Mouse (Mus musculus): ENCODE data around the gene Cchcr1. TPM values are rescaled to one million over a fixed set of nuclear protein-coding genes. Genes with fewer than 3 reads are reported as not detected.
"Not testable (repeated sequence)": the region's sequence is repeated elsewhere in the genome, so short reads cannot be mapped to it uniquely, and the experiment has no call there.

Gene Cchcr1
- polyA plus RNA-seq, 1 experiment = 31.8 TPM

DNA sequence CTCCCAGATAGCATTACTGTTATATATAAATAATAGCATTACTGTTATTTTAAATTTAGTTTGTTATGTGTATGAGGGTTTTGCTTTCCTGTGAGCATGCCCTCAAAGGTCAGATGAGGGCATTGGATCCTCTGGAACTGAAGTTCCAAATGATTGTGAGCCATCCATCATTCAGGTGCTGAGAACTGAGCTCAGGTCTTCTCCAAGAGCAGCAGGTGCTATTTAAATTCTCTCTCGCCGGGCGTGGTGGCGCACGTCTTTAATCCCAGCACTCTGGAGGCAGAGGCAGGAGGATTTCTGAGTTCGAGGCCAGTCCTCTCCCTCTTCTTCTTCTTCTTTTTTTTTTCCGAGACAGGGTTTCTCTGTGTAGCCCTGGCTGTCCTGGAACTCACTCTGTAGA is 19.8 kb upstream of the Cchcr1 start:
- TF ChIP-seq CTCF (IDR thresholded peaks at IDR 0.05; ENCODE audit: control insufficient read depth, insufficient read depth, low read length) (no peak), POLR2A (IDR thresholded peaks at IDR 0.05; ENCODE audit: borderline replicate concordance, control insufficient read depth, low read depth, low read length) (no peak)
- 79% methylated on average over 7 of the region's 7 CpGs for WGBS
- H3K4me3 ChIP-seq (replicated peaks; ENCODE audit: control insufficient read depth, low read depth, low read length) = no peak overlapping the region
- no peak overlapping the region for H3K27ac ChIP-seq (ENCODE audit: control insufficient read depth, insufficient read depth, low read depth, low read length, poor library complexity)
- H3K4me1 ChIP-seq (ENCODE audit: control insufficient read depth, insufficient read depth, low read length) = no peaks in the 10 kb centered on the region

DNA sequence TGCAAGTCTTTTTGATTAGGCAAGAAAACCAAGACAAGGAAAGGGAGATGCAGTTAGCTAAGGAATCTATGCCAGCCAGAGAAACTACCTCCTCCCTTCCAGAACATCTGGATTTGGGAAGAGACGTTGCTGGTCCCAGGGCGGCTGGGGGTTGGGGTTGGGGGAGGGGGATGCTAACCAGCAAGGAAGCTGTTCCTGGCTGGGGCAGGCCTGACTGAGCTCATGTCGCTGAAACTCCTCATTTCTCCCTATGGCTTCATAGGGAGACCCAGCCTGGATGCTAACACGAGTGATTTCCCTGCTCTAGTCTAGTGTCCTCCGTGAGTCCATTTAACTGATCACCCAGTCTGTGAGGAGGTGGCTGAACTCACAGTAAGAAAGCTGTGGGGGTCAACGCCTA is 14.7 kb upstream of the Cchcr1 start:
- H3K4me1 ChIP-seq (ENCODE audit: control insufficient read depth, insufficient read depth, low read length) = no peaks in the 10 kb centered on the region
- no peak for TF ChIP-seq CTCF (IDR thresholded peaks at IDR 0.05; ENCODE audit: control insufficient read depth, insufficient read depth, low read length)
- no peak for TF ChIP-seq POLR2A (IDR thresholded peaks at IDR 0.05; ENCODE audit: borderline replicate concordance, control insufficient read depth, low read depth, low read length)
- WGBS = 20% methylated on average over 6 of the region's 6 CpGs
- no peak overlapping the region for H3K27ac ChIP-seq (ENCODE audit: control insufficient read depth, insufficient read depth, low read depth, low read length, poor library complexity)
- no peak overlapping the region for H3K4me3 ChIP-seq (replicated peaks; ENCODE audit: control insufficient read depth, low read depth, low read length)

GRCm38 (mm10) chr17:35502762-35503161 is 14.1 kb upstream of the Cchcr1 start:
- no peak overlapping the region for H3K4me3 ChIP-seq (replicated peaks; ENCODE audit: control insufficient read depth, low read depth, low read length)
- 51% methylated on average over 5 of the region's 5 CpGs for WGBS
- TF ChIP-seq POLR2A (IDR thresholded peaks at IDR 0.05; ENCODE audit: borderline replicate concordance, control insufficient read depth, low read depth, low read length) (no peak), CTCF (IDR thresholded peaks at IDR 0.05; ENCODE audit: control insufficient read depth, insufficient read depth, low read length) (no peak)
- no peaks in the 10 kb centered on the region for H3K4me1 ChIP-seq (ENCODE audit: control insufficient read depth, insufficient read depth, low read length)
- H3K27ac ChIP-seq (ENCODE audit: control insufficient read depth, insufficient read depth, low read depth, low read length, poor library complexity) = no peak overlapping the region

- Histone ChIP-seq H3K4me3 (replicated peaks; ENCODE audit: control insufficient read depth, low read depth, low read length) (no peak overlapping the region), H3K27ac (ENCODE audit: control insufficient read depth, insufficient read depth, low read depth, low read length, poor library complexity) (no peak overlapping the region), H3K4me1 (ENCODE audit: control insufficient read depth, insufficient read depth, low read length) (no peaks in the 10 kb centered on the region)
- WGBS = 33% methylated on average over 5 of the region's 5 CpGs
- TF ChIP-seq CTCF (IDR thresholded peaks at IDR 0.05; ENCODE audit: control insufficient read depth, insufficient read depth, low read length) (no peak), POLR2A (IDR thresholded peaks at IDR 0.05; ENCODE audit: borderline replicate concordance, control insufficient read depth, low read depth, low read length) (no peak)
Observed at GRCm38 (mm10) chr17:35503849-35504248, 13.1 kb upstream of the Cchcr1 start.

DNA sequence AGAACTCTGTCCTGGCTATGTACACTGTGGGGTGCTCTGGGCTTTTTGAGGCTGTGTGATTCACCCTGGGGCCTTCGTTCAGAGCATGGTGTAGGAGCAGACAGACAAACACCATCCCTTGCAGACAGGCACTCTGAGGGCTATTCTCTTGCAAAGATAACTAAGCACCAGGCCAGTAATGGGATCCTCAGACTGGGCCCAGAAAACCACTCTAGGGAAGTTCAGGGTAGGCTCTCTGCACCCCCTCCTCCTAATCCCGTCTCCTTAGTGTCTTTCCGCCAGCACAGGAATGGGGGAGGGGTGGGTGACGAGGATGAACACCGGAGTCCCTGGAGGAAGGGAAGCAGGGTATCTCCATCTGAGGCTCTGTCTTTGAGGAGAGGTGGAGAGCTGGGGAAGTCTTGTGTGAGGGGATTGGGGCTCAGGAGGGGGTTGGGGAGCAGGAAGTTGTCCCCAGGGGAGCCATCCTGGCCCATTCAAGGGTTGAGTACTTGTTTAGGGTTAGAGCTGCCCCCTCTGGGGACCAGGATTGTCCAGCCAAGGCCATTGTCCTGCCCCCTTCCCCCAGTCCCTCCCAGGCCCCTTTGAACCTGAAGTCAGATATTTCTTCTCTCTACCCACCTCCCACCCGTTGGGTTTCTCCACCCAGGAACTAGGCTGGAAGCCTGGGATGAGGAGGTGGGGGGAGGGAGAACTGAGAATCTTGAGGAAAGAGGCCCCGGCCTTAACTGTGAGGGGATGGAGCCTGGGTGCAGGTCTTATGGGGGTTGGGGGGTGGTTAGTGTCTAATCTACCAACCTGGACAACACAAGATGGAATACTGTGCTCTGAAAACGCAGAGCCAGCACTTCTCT is 12.0 kb upstream of the Cchcr1 start:
- Histone ChIP-seq H3K4me3 (replicated peaks; ENCODE audit: control insufficient read depth, low read depth, low read length) (no peak overlapping the region), H3K27ac (ENCODE audit: control insufficient read depth, insufficient read depth, low read depth, low read length, poor library complexity) (no peak overlapping the region), H3K4me1 (ENCODE audit: control insufficient read depth, insufficient read depth, low read length) (no peaks in the 10 kb centered on the region)
- 45% methylated on average over 8 of the region's 8 CpGs for WGBS
- TF ChIP-seq POLR2A (IDR thresholded peaks at IDR 0.05; ENCODE audit: borderline replicate concordance, control insufficient read depth, low read depth, low read length) = no peak
- no peak for TF ChIP-seq CTCF (IDR thresholded peaks at IDR 0.05; ENCODE audit: control insufficient read depth, insufficient read depth, low read length)

GRCm38 (mm10) chr17:35505776-35506175 is 11.1 kb upstream of the Cchcr1 start, which contains the start of gene Pou5f1:
Gene Pou5f1, plus strand, starts transcription at chr17:35506018.
- Histone ChIP-seq H3K4me3 (replicated peaks; ENCODE audit: control insufficient read depth, low read depth, low read length) (no peak within 1 kb of the TSS), H3K4me1 (ENCODE audit: control insufficient read depth, insufficient read depth, low read length) (no peaks in the 10 kb centered on the region), H3K27ac (ENCODE audit: control insufficient read depth, insufficient read depth, low read depth, low read length, poor library complexity) (no peak within 1 kb of the TSS)
- 51% methylated on average over 13 of the region's 13 CpGs for WGBS
- no peak for TF ChIP-seq CTCF (IDR thresholded peaks at IDR 0.05; ENCODE audit: control insufficient read depth, insufficient read depth, low read length)
- no peak for TF ChIP-seq POLR2A (IDR thresholded peaks at IDR 0.05; ENCODE audit: borderline replicate concordance, control insufficient read depth, low read depth, low read length)

GRCm38 (mm10) chr17:35506881-35507280 is 10.0 kb upstream of the Cchcr1 start:
- TF ChIP-seq CTCF (IDR thresholded peaks at IDR 0.05; ENCODE audit: control insufficient read depth, insufficient read depth, low read length) (no peak), POLR2A (IDR thresholded peaks at IDR 0.05; ENCODE audit: borderline replicate concordance, control insufficient read depth, low read depth, low read length) (no peak)
- WGBS = 31% methylated on average over 10 of the region's 10 CpGs
- Histone ChIP-seq H3K4me1 (ENCODE audit: control insufficient read depth, insufficient read depth, low read length) (no peaks in the 10 kb centered on the region), H3K4me3 (replicated peaks; ENCODE audit: control insufficient read depth, low read depth, low read length) (no peak overlapping the region), H3K27ac (ENCODE audit: control insufficient read depth, insufficient read depth, low read depth, low read length, poor library complexity) (no peak overlapping the region)

- Histone ChIP-seq H3K27ac (ENCODE audit: control insufficient read depth, insufficient read depth, low read depth, low read length, poor library complexity) (no peak overlapping the region), H3K4me3 (replicated peaks; ENCODE audit: control insufficient read depth, low read depth, low read length) (no peak overlapping the region), H3K4me1 (ENCODE audit: control insufficient read depth, insufficient read depth, low read length) (no peaks in the 10 kb centered on the region)
- WGBS = 14% methylated on average over 13 of the region's 13 CpGs
- TF ChIP-seq CTCF (IDR thresholded peaks at IDR 0.05; ENCODE audit: control insufficient read depth, insufficient read depth, low read length) (no peak), POLR2A (IDR thresholded peaks at IDR 0.05; ENCODE audit: borderline replicate concordance, control insufficient read depth, low read depth, low read length) (no peak)
Observed at GRCm38 (mm10) chr17:35507556-35508260, 9.2 kb upstream of the Cchcr1 start.

GRCm38 (mm10) chr17:35508279-35508678 is 8.6 kb upstream of the Cchcr1 start:
- H3K4me3 ChIP-seq (replicated peaks; ENCODE audit: control insufficient read depth, low read depth, low read length); H3K4me1 ChIP-seq (ENCODE audit: control insufficient read depth, insufficient read depth, low read length); H3K27ac ChIP-seq (ENCODE audit: control insufficient read depth, insufficient read depth, low read depth, low read length, poor library complexity): not testable (repeated sequence)
- WGBS = 48% methylated on average over 5 of the region's 5 CpGs

Data from bone marrow, adult 2 months (tissue).